Comparison of ENCODE assay signal across 16 mouse cellular contexts in the genomic region with DNA sequence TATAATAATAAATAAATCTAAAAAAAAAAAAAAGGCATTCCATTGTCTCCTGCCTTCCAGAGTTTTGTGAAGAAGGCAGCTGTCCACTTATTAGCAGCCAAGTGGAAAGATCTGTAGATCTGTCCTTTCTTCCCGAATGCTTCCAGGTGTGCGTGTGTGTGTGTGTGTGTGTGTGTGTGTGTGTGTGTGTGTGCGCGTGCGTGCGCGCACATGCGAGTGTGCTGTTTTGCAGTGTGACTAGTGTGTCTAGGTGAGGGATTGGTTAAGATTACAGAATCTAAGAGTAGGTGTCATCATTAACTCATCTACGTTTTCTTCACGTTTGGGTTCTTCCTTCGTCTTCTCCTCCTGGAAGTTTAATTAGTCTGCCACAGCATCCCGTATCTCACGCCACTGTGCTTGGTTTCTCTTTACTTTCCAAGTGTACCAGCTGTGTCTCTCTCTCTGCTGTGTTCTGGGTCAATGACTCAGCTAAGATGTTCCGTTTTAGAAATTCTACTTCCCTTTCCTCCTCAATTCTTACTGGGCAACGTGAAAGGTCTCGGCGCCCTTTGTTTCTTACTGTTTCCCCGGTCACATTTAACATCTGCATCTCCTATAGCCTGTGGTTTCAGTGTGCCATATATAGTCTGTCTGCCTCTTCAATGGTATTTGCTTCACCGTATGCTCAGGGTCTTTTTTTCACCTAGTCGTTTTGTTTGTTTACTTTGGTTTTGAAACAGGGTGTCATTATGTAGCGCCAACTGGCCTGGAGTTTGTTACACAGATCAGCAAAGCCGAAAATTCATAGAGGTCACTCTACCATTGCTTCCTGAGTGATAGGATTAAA. TPM values are rescaled to one million over a fixed set of nuclear protein-coding genes. Genes with fewer than 3 reads are reported as not detected.
A peak's percentile ranks its signal among the peaks of the same experiment; 100 is the strongest.
DNase-seq lines count a peak whose midpoint lies in the region; ATAC-seq lines count a peak whose summit lies in the region.
"Had no signal": no experiment of that assay in that cellular context is flagged by ENCODE, and none has a peak within 500 bp of the region (broad histone marks: within the 10 kb centered on the region; RNA-seq: fewer than 3 reads in every experiment).

No protein-coding gene starts in this region.

- H3K4me3 ChIP-seq in embryonic facial prominence, embryonic 10.5 days = no peak overlapping the region
- H3K4me3 ChIP-seq: erythroblast, embryonic 14.5 days; heart, adult 2 months; kidney, embryonic 15.5 days; limb, embryonic 15.5 days; midbrain, embryonic 10.5 days; stomach, embryonic 15.5 days had no signal

- ATAC-seq in granulocyte monocyte progenitor cell, adult 5-6 weeks (replicated peaks; ENCODE audit: poor library complexity, severe bottlenecking) = peak; percentile 76
- ATAC-seq in megakaryocyte progenitor cell, adult 5-6 weeks (replicated peaks; ENCODE audit: poor library complexity) = peak; percentile 74

- H3K4me1 ChIP-seq in embryonic facial prominence, embryonic 10.5 days = peaks cover 47% of the 10 kb centered on the region
- H3K4me1 ChIP-seq: midbrain, embryonic 10.5 days had no signal

- intact Hi-C loops in heart, postnatal 36 days (cut with DNase I) = no loop called here

- no peaks in the 10 kb centered on the region for H3K9me3 ChIP-seq in embryonic facial prominence, embryonic 10.5 days
- H3K9me3 ChIP-seq: kidney, embryonic 15.5 days; limb, embryonic 15.5 days; midbrain, embryonic 10.5 days; stomach, embryonic 15.5 days had no signal

- H3K27ac ChIP-seq in embryonic facial prominence, embryonic 10.5 days (replicated peaks) = no peak overlapping the region
- H3K27ac ChIP-seq: heart, adult 2 months; hindbrain, embryonic 14.5 days; kidney, embryonic 15.5 days; limb, embryonic 15.5 days; midbrain, embryonic 10.5 days; stomach, embryonic 15.5 days had no signal

- 83% methylated on average over 22 of the region's 22 CpGs for WGBS in embryonic facial prominence, embryonic 10.5 days

- peak; percentile 85 for DNase-seq in 416B (ENCODE audit: low read depth)
- peak; percentile 54 to 60 for DNase-seq in B cell, adult 2 months
- no peak for DNase-seq in layer of hippocampus, postnatal 25 days (ENCODE audit: extremely low spot score in 1 of 2, low spot score in 1 of 2)
- no peak for DNase-seq in heart, postnatal 36 days
- DNase-seq in embryonic facial prominence, embryonic 10.5 days (ENCODE audit: low spot score) = no peak
- DNase-seq: heart, adult 2 months had no signal

- H3K36me3 ChIP-seq in embryonic facial prominence, embryonic 10.5 days (replicated peaks) = no peaks in the 10 kb centered on the region
- H3K36me3 ChIP-seq: kidney, embryonic 15.5 days; limb, embryonic 15.5 days; midbrain, embryonic 10.5 days; stomach, embryonic 15.5 days had no signal

- H3K27me3 ChIP-seq in embryonic facial prominence, embryonic 10.5 days (replicated peaks; ENCODE audit: low read depth, poor library complexity, severe bottlenecking) = peaks cover 23% of the 10 kb centered on the region; the same call in 1 of the 2 replicates
- H3K27me3 ChIP-seq: kidney, embryonic 15.5 days; limb, embryonic 15.5 days; stomach, embryonic 15.5 days had no signal

RNA-seq across cellular contexts. Expression of a gene that starts 8.9 kb away (rescaled TPM):
- total RNA-seq in granulocyte monocyte progenitor cell, adult 5-6 weeks (2014; fragmentation: Nextera tagmentation) = 0.30 TPM in 1 of 2 replicates, not detected in the other
- 0.13 and 0.41 TPM in 2 replicates for total RNA-seq in granulocyte monocyte progenitor cell, adult 5-6 weeks (2017)
- 0.20 and 0.94 TPM in 2 replicates for total RNA-seq in megakaryocyte progenitor cell, adult 5-6 weeks (2015)
- total RNA-seq in megakaryocyte progenitor cell, adult 5-6 weeks (2017) = 0.20 and 0.21 TPM in 2 replicates
- under 1 TPM; 0.37 to 0.47 TPM for total RNA-seq in layer of hippocampus, postnatal 25 days (2021)
- total RNA-seq in heart, postnatal 36 days (2021) = under 1 TPM in 1 of 2 experiments, not detected in 1; 0.14 TPM
- 1.1 and 1.4 TPM in 2 replicates for polyA plus RNA-seq in embryonic facial prominence, embryonic 10.5 days (2016; fragmentation: Nextera tagmentation; extraction: Ambion mirVana)
- total RNA-seq: MEL had no signal
- polyA plus RNA-seq: erythroblast, embryonic 14.5 days had no signal

RNA-seq across cellular contexts. Expression of a gene that starts 18.5 kb away (rescaled TPM):
- total RNA-seq in granulocyte monocyte progenitor cell, adult 5-6 weeks (2014; fragmentation: Nextera tagmentation) = not detected in 2 replicates
- total RNA-seq in granulocyte monocyte progenitor cell, adult 5-6 weeks (2017) = not detected in 2 replicates
- total RNA-seq in megakaryocyte progenitor cell, adult 5-6 weeks (2015) = not detected in 2 replicates
- total RNA-seq in megakaryocyte progenitor cell, adult 5-6 weeks (2017) = not detected in 2 replicates
- total RNA-seq in layer of hippocampus, postnatal 25 days (2021) = 1 to 10 TPM; 2.4 to 3.3 TPM
- under 1 TPM in 1 of 2 experiments, not detected in 1; 0.33 TPM for total RNA-seq in heart, postnatal 36 days (2021)
- polyA plus RNA-seq in embryonic facial prominence, embryonic 10.5 days (2016; fragmentation: Nextera tagmentation; extraction: Ambion mirVana) = not detected in 2 replicates
- total RNA-seq: heart, adult 2 months; MEL had no signal
- polyA plus RNA-seq: erythroblast, embryonic 14.5 days; midbrain, embryonic 10.5 days; neural tube, embryonic 11.5 days; stomach, embryonic 15.5 days had no signal

Comparison
In these comparisons a context has a peak if more than half of its experiments do, and no peak if none do; other contexts are left out.
1. DNase-seq: peak in 416B (single experiment) and B cell, adult 2 months (2 of 2); none in layer of hippocampus, postnatal 25 days (0 of 2), heart, postnatal 36 days (0 of 2) and embryonic facial prominence, embryonic 10.5 days (single experiment).